8 mouse cellular contexts compared by ENCODE assay signal in genomic region chrX:157731658-157732314, GRCm38 (mm10). TPM values are rescaled to one million over a fixed set of nuclear protein-coding genes. Genes with fewer than 3 reads are reported as not detected.
DNase-seq lines count a peak whose midpoint lies in the region; ATAC-seq lines count a peak whose summit lies in the region.

No protein-coding gene starts in this region.

- H3K4me3 ChIP-seq in embryonic facial prominence, embryonic 11.5 days (ENCODE audit: low read depth, low read length): no peak overlapping the region
- no peak overlapping the region for H3K4me3 ChIP-seq in neural tube, embryonic 14.5 days (ENCODE audit: low read depth, low read length)

- peak; percentile 17 to 18 for DNase-seq in B cell, adult 2 months
- DNase-seq in adrenal gland, postnatal 14 days: peak; percentile 78
- DNase-seq in embryonic facial prominence, embryonic 11.5 days (ENCODE audit: low spot score): peak; percentile 81
- DNase-seq in heart, postnatal 10 days: peak; percentile 66 to 76
- DNase-seq in large intestine, adult 2 months (ENCODE audit: low read depth, low spot score): peak; percentile 13
- DNase-seq in lung, adult 18-20 months: peak; percentile 41 to 62
- peak; percentile 3 to 15 for DNase-seq in thymus, postnatal 36 days

- H3K27me3 ChIP-seq in embryonic facial prominence, embryonic 11.5 days (ENCODE audit: control insufficient read depth, insufficient read depth, low read length): no peaks in the 10 kb centered on the region
- no peaks in the 10 kb centered on the region for H3K27me3 ChIP-seq in neural tube, embryonic 14.5 days (ENCODE audit: control insufficient read depth, insufficient read depth, low read length)

- no peaks in the 10 kb centered on the region for H3K36me3 ChIP-seq in embryonic facial prominence, embryonic 11.5 days (replicated peaks; ENCODE audit: control insufficient read depth, insufficient read depth, low read depth, low read length)
- no peaks in the 10 kb centered on the region for H3K36me3 ChIP-seq in neural tube, embryonic 14.5 days (ENCODE audit: control insufficient read depth, insufficient read depth, low read length)

- no peak overlapping the region for H3K4me2 ChIP-seq in embryonic facial prominence, embryonic 11.5 days (ENCODE audit: low read depth, low read length)
- no peak overlapping the region for H3K4me2 ChIP-seq in neural tube, embryonic 14.5 days (ENCODE audit: low read depth, low read length)

- WGBS in embryonic facial prominence, embryonic 11.5 days: 34% methylated on average over 9 of the region's 9 CpGs
- 43% methylated on average over 9 of the region's 9 CpGs for WGBS in large intestine, adult 2 months
- 27% methylated on average over 9 of the region's 9 CpGs for WGBS in neural tube, embryonic 14.5 days

- no peaks in the 10 kb centered on the region for H3K9me3 ChIP-seq in embryonic facial prominence, embryonic 11.5 days (replicated peaks; ENCODE audit: control insufficient read depth, low read length)
- no peaks in the 10 kb centered on the region for H3K9me3 ChIP-seq in neural tube, embryonic 14.5 days (ENCODE audit: control insufficient read depth, low read length)

- ATAC-seq in embryonic facial prominence, embryonic 11.5 days (replicated peaks; ENCODE audit: insufficient number of reproducible peaks, low FRiP score, low TSS enrichment, low read depth): no peak
- peak; percentile 79; the same call in 1 of the 2 replicates for ATAC-seq in neural tube, embryonic 14.5 days (ENCODE audit: low read depth)

- no peak overlapping the region for H3K27ac ChIP-seq in embryonic facial prominence, embryonic 11.5 days (replicated peaks; ENCODE audit: low read depth, low read length)
- no peak overlapping the region for H3K27ac ChIP-seq in neural tube, embryonic 14.5 days (ENCODE audit: low read depth, low read length)

- H3K4me1 ChIP-seq in embryonic facial prominence, embryonic 11.5 days (ENCODE audit: control insufficient read depth, insufficient read depth, low read length): no peaks in the 10 kb centered on the region
- no peaks in the 10 kb centered on the region for H3K4me1 ChIP-seq in neural tube, embryonic 14.5 days (ENCODE audit: control insufficient read depth, insufficient read depth, low read length)

- intact Hi-C loops in heart, postnatal 10 days (cut with DNase I): loop anchor here (1.0 to 10.0 kb wide), 2 partner anchors 223 to 1194 kb away; no protein-coding TSS in a partner anchor

- no peak overlapping the region for H3K9ac ChIP-seq in embryonic facial prominence, embryonic 11.5 days (replicated peaks; ENCODE audit: low read length)
- no peak overlapping the region for H3K9ac ChIP-seq in neural tube, embryonic 14.5 days (replicated peaks; ENCODE audit: low read depth, low read length)

RNA-seq across cellular contexts. Expression of gene Smpx, which starts 33.1 kb away (rescaled TPM):
- total RNA-seq in adrenal gland, postnatal 14 days (2021): 17.2 TPM in 2 replicates
- 0.59 and 3.6 TPM in 2 replicates for polyA plus RNA-seq in embryonic facial prominence, embryonic 11.5 days (2014; fragmentation: Nextera tagmentation; extraction: Ambion mirVana)
- total RNA-seq in heart, postnatal 10 days (2021): 100 to 1,000 TPM; 395 to 429 TPM
- 2.0 and 2.1 TPM in 2 replicates for polyA plus RNA-seq in large intestine, adult 2 months (2012; rRNA removed)
- 0.75 TPM in 1 of 2 replicates, not detected in the other for polyA plus RNA-seq in neural tube, embryonic 14.5 days (2014; fragmentation: Nextera tagmentation; extraction: Ambion mirVana)

Comparison
In these comparisons a context has a peak if more than half of its experiments do, and no peak if none do; other contexts are left out.
1. DNase-seq: peak in every context shown above with its lines; median percentile 81 in embryonic facial prominence, embryonic 11.5 days; 78 in adrenal gland, postnatal 14 days; 71 in heart, postnatal 10 days; 52 in lung, adult 18-20 months; 18 in B cell, adult 2 months; 13 in large intestine, adult 2 months; 9 in thymus, postnatal 36 days.